Mouse (Mus musculus) thymus, adult 18-20 months (tissue): ENCODE data around the gene Bcl2l10.
A peak's percentile ranks its signal among the peaks of the same experiment; 100 is the strongest.

Experiments used
- DNase-seq, 2 experiments: peaks; one replicate each; pipeline ENCODE4 v3.0.0; 2022; ENCODE audit warnings: mixed read lengths in 2 of 2

Gene Bcl2l10

GRCm38 (mm10) chr9:75347458-75347857, at the start of gene Bcl2l10:
TSS of gene Bcl2l10 (plus strand) at chr9:75347758.
- DNase-seq, result no peak

- DNase-seq, result no peak
These were observed 48.2 kb upstream of the Bcl2l10 start for GRCm38 (mm10) chr9:75299342-75299741.

- no peak for DNase-seq
These were observed 44.5 kb upstream of the Bcl2l10 start for GRCm38 (mm10) chr9:75303033-75303432.

- DNase-seq, result no peak
These were observed 43.8 kb upstream of the Bcl2l10 start for GRCm38 (mm10) chr9:75303701-75304261.

DNA sequence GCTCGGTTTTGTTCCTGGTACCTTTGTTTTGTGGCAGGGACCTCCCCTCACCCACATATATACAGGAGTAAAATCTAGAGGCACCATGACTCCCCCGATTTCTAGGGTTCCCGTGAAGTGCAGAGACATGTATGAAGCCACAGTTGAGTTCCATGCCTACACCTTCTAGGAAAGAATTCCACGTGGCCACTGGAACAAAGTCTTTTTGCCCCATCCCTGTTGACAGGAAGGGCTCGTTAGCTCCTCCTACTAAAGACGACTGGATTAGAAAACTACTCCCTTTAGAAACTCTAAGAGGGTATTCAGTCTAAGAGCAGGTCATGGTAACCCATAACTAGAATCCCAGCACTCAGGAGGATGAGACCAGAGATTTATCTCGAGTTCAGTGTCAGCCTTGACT, 43.3 kb upstream of the Bcl2l10 start:
- no peak for DNase-seq

DNA sequence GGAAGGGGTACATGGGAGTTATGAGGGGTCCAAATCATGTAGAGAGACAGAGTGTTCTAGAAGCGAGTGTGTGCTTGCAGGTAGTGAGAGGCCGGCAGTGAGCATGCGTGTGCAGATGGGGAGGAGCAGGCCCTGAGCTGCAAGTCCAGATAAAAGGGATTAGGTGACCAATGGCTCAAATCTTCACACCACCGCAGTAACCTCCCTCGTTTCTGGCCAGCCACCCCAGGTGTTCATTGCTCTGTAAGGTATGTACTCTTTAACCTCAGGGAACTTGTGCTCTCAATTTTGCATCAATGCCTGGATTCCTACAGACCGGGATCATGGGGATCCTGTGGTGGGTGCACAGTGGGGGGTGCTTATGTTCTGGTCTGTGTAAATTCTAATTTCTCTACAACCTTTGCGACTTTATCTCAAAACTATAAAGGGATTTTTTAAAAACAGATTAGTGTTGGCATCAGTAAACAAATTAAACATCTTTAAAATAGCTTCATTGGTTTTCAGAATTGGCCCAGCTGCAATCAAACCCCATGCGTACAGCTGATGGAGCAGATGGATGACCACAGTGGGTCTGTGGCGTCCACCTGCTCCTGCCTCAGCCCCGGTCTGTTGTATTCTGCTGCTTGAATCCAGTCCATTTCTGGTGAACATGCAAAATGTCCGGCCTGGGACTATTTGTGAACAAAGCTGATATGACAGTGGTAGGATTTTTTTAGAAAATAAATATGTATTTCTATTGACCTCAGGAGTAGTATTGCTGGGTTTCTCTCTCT, 41.2 kb upstream of the Bcl2l10 start, which contains the start of gene Gnb5:
Gene Gnb5, plus strand, starts transcription at position 163 of the 773 bp plus-strand sequence.
- DNase-seq, result no peak

GRCm38 (mm10) chr9:75307015-75307414, 40.5 kb upstream of the Bcl2l10 start:
- DNase-seq, result no peak

DNA sequence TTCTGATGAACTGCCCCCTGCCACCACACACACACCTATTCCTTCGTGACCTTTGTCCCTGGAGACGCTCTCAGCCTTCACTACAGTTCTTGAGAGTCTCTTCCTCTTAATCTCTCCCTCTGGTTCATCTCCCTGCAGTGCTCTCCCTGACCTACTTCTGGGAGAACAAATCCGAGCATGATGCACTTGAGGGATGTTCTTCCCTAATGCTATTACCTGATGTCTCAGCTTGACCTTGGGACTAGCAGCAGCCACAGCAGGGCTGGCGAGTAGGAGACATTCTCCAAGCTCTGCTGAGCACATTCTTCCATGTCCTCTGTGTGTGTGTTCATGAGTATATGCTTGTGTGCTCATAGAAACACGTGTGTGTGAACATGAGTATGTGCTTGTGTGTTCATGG, 38.9 kb upstream of the Bcl2l10 start:
- no peak for DNase-seq

DNA sequence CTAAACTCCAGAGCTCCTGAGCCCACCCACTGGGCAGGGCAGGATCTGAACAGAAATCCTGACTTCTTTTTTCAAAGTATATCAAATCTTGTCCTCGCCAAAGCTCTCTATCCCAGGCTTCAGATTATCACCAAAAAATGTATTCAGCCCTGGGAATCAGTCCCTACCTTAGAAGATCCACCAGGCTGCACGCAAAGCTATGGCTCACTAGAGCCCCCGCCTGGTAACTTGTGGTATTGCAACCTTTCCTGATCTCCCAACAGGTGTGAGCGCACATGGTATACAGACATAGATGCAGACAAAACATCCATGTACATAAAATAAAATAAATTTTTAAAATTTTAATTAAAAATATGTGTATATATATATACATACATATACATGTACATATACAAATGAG, 35.5 kb upstream of the Bcl2l10 start:
- DNase-seq, result peak; percentile 24 to 41

- DNase-seq, result no peak
These were observed 34.3 kb upstream of the Bcl2l10 start for GRCm38 (mm10) chr9:75313138-75313831.

- peak; percentile 68 to 69 for DNase-seq
These were observed 33.6 kb upstream of the Bcl2l10 start for GRCm38 (mm10) chr9:75313832-75314516.

DNA sequence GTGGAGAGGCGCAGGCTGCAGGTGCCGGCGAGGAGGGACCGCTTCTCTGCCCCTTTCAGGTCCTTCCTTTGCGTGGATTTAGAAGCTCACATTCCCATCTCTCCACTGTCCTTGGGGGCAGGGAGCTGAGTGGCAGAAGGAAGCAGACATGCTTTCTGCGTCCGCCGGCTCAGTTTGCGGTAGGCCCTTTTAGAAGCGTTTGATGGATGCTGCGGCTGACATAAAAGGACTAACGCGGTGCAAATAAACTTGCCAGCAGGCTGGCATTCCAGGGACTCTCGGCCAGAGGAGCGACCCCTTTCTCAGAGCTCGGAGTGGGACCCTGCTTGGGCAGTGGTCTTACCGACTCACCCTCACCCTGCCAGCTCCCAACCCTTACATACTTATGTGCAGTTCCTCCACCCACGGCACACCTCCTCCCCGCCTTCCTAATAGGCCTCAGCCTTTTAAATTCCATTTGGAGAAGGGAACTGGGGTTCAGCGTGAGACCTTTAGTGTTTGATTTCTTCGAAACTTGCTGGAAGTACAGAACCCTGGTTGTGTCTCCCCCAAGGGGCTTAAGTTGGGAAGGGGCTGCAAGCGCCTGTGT, 32.9 kb upstream of the Bcl2l10 start:
- no peak for DNase-seq

GRCm38 (mm10) chr9:75315238-75315637, 32.3 kb upstream of the Bcl2l10 start:
- no peak for DNase-seq

GRCm38 (mm10) chr9:75316771-75317170, 30.8 kb upstream of the Bcl2l10 start:
- no peak for DNase-seq

DNA sequence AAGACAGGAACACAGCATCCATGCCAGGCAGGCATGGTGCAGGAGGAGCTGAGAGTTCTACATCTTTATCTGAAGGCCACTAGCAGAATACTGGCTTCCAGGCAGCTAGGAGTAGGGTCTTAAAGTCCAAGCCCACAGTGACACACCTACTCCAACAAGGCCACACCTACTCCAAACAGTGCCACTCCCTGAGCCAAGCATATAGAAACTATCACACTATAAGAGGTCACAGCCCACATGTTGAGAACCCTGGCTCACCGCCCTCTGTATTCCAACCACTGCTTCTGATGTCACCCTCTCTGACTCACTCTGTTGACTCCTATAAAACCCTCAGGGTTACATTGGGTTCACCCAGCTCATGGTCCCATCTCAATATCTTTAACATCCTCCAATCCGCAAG, 29.4 kb upstream of the Bcl2l10 start:
- DNase-seq, result no peak

DNA sequence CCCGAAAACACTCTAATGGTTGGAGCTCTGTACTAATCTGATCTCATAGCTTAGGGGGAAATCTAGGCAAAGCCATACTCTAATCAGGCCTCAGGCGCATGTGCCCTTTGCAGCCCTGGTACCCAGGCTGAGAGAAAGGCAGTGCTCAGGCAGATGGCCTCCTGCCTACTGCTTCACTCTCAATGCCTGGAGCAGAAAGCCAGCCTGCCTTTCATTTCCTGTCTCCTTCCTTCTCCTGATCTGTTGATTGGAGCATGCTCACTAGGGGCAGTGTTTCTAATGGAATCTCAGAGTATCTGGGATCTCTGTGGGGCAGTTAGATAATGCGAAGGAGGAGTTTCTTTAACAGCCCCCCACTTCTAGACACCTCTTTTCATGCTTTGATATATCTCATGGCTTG, 28.2 kb upstream of the Bcl2l10 start:
- DNase-seq, result no peak

DNA sequence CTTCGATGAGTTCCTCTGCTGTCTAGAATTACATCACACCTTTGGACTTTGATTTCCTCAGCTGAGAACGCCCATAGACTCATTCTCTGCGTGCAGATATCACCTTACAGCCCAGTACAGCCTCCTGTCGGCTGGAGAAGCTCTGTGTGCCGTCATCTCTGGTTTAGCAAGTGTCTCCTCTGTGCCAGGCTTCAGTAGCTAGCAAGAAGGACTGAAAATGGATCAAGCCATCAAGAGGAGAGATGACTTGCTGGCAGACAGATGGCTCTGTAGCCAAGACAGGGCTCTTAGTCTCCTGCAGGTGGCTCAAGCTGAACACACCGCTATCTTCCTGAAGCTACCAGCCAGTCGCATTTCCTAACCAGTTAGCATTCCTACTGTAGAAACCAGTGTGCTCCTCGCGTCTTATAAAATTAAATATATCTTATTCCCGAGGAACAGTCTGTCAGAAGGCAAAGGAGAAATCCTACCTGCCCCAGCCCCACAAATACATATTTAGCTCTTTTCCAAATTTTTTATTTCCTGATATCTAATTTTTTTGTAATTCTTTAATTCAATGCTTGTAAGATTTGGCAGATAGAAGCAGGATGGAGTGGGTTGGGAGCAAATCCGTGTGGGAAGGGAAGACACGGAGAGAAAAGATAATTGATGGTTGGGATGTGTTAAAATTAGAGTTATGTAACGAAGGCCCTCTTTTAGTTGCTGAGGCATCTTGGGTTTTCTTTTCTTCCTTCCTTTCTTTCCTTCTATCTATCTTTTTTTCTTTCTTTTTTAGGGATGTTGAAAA, 25.3 kb upstream of the Bcl2l10 start:
- no peak for DNase-seq

DNA sequence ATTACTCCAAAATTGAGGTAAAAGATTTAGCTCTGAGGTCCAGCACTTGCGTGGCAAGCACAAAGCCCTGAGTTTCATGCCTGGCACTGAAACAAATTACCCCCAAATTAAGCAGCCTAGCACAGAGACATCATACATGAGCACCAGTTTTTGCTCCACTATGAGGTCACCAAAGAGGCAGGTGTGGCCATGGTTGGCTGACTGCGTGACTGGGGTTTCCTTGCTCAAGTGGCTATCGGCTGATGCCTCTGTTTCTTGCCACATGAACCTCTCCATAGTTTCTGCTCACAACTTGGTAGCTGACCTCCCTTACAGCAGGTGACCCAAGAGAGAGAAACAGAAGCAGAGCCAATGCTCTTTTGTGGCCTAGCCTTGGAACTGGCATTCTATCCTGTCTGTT, 19.5 kb upstream of the Bcl2l10 start:
- DNase-seq, result no peak

DNA sequence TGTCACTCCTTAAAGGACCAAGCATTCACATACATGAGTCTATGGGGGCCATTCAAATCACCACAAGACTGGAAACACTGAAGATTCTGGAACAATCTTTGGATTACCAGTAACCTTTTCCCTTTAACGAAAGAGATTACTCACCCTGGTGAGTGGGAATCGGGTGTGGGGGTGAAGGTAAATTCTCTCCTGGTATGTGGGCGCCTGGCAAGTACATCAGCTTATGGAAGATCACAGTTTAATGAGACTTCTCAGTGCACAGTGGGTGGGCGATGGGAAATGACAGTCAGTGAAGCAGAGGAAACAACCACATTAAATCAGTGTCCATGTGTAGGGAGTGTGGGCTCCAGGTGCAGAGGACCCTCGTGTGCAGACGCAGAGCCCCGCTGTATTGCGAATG, 16.7 kb upstream of the Bcl2l10 start:
- DNase-seq, result no peak

DNA sequence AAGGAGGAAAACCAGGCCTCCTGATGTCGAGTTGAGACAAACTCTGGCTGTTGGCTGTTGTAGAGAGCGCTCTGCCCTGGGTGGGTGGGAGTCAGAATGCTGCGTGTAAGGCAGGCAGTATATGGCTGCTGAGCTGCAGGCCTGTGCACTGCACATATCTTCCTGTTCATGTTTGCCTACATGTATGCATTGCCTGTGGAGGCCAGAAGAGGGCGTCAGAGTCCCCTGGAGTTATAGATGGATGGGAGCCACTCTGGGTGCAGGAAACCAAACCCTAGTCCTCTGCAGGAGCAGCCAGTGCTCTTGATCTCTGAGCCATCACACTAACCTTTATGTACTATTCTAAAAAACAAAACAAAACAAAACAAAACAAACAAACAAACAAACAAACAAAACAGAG, 13.1 kb upstream of the Bcl2l10 start:
- DNase-seq, result no peak

- no peak for DNase-seq
These were observed 9.5 kb upstream of the Bcl2l10 start for GRCm38 (mm10) chr9:75338016-75338415.

DNA sequence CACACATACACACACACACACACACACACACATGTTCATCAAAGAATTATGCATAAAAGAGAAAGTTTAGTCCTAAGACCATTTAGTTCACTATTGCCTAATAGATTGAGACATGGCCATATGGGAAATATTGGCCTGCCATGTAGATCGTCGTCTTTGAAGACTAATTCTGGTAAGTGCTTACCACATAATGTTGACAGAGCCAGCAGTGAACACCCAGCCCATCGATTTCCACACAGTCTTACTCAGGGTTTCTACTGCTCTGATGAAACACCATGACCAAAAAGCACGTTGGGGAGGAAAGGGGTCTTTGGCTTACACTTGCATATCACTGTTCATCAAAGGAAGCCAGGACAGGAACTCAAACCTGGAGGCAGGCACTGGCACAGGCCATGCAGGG, 5.1 kb upstream of the Bcl2l10 start:
- no peak for DNase-seq
